Comparison of ENCODE assay signal across 14 mouse cellular contexts in genomic region chr16:31034051-31034450, GRCm38 (mm10). TPM values are rescaled to one million over a fixed set of nuclear protein-coding genes. Genes with fewer than 3 reads are reported as not detected.
DNase-seq lines count a peak whose midpoint lies in the region; ATAC-seq and TF ChIP-seq lines count a peak whose summit lies in the region.
"Had no signal": no experiment of that assay in that cellular context is flagged by ENCODE, and none has a peak within 500 bp of the region (broad histone marks: within the 10 kb centered on the region; RNA-seq: fewer than 3 reads in every experiment).

No protein-coding gene starts in this region.

- WGBS in heart, adult 2 months, result 89% methylated on average over 3 of the region's 3 CpGs
- 91% methylated on average over 3 of the region's 3 CpGs for WGBS in liver, adult 2 months
- WGBS in liver, embryonic 12.5 days (ENCODE audit: insufficient replicate concordance), result 76% methylated on average over 3 of the region's 3 CpGs
- WGBS in hindbrain, embryonic 15.5 days, result 9% methylated on average over 3 of the region's 3 CpGs
- 18% methylated on average over 3 of the region's 3 CpGs for WGBS in neural tube, embryonic 13.5 days

- no peak overlapping the region for H3K27ac ChIP-seq in heart, adult 2 months
- peak overlapping the region; percentile 60 for H3K27ac ChIP-seq in liver, adult 2 months (replicated peaks; ENCODE audit: insufficient read depth, low read depth, low read length)
- H3K27ac ChIP-seq in liver, embryonic 12.5 days, result no peak overlapping the region
- H3K27ac ChIP-seq in hindbrain, embryonic 15.5 days (replicated peaks), result 0 out of 2 replicates have a peak overlapping the region, but pooled peaks have one; percentile 20
- peak overlapping the region; percentile 64 for H3K27ac ChIP-seq in neural tube, embryonic 13.5 days (replicated peaks)
- H3K27ac ChIP-seq: embryonic facial prominence, embryonic 13.5 days had no signal

- H3K36me3 ChIP-seq in heart, adult 2 months (ENCODE audit: control insufficient read depth, insufficient read depth, low read length), result 0 out of 2 replicates have a peak, but pooled peaks cover 2% of the 10 kb centered on the region
- H3K36me3 ChIP-seq in liver, adult 2 months (ENCODE audit: control insufficient read depth, insufficient read depth, low read length), result no peaks in the 10 kb centered on the region
- H3K36me3 ChIP-seq in liver, embryonic 12.5 days, result no peaks in the 10 kb centered on the region
- no peaks in the 10 kb centered on the region for H3K36me3 ChIP-seq in hindbrain, embryonic 15.5 days
- no peaks in the 10 kb centered on the region for H3K36me3 ChIP-seq in neural tube, embryonic 13.5 days
- H3K36me3 ChIP-seq: embryonic facial prominence, embryonic 13.5 days had no signal

- TF ChIP-seq CTCF in heart, adult 2 months (IDR thresholded peaks at IDR 0.05), result no peak
- TF ChIP-seq CTCF in liver, adult 2 months (IDR thresholded peaks at IDR 0.05; ENCODE audit: low read depth, low read length), result no peak

- no peak for ATAC-seq in liver, embryonic 12.5 days
- ATAC-seq in hindbrain, embryonic 15.5 days (ENCODE audit: low FRiP score, low read depth), result peak; percentile 50; the same call in 1 of the 2 replicates
- ATAC-seq in neural tube, embryonic 13.5 days (ENCODE audit: low read depth), result peak; percentile 54; the same call in 1 of the 2 replicates
- ATAC-seq in cerebellum, adult (ENCODE audit: insufficient number of reproducible peaks, low FRiP score, low TSS enrichment), result no peak

- H3K9ac ChIP-seq in heart, adult 2 months (ENCODE audit: low read depth, low read length), result no peak overlapping the region
- H3K9ac ChIP-seq in liver, adult 2 months (ENCODE audit: low read depth, low read length), result no peak overlapping the region
- H3K9ac ChIP-seq in liver, embryonic 12.5 days, result no peak overlapping the region
- no peak overlapping the region for H3K9ac ChIP-seq in hindbrain, embryonic 15.5 days
- no peak overlapping the region for H3K9ac ChIP-seq in neural tube, embryonic 13.5 days
- H3K9ac ChIP-seq: embryonic facial prominence, embryonic 13.5 days had no signal

- peak; percentile 83 for DNase-seq in heart, adult 11 months
- DNase-seq in heart, adult 2 months, result no peak
- DNase-seq in liver, adult 2 months (ENCODE audit: extremely low read depth, low read depth, low spot score), result no peak
- no peak for DNase-seq in thymus, adult 18-20 months
- DNase-seq: cerebellum, adult 9-10 months; kidney, postnatal 4 days; liver had no signal

- TF ChIP-seq EP300 in heart, adult 2 months (IDR thresholded peaks at IDR 0.05; ENCODE audit: insufficient read depth, low read depth, low read length), result no peak

- no peaks in the 10 kb centered on the region for H3K9me3 ChIP-seq in liver, embryonic 12.5 days (replicated peaks)
- no peaks in the 10 kb centered on the region for H3K9me3 ChIP-seq in hindbrain, embryonic 15.5 days
- no peaks in the 10 kb centered on the region for H3K9me3 ChIP-seq in neural tube, embryonic 13.5 days
- H3K9me3 ChIP-seq: embryonic facial prominence, embryonic 13.5 days; G1E had no signal

- no peak overlapping the region for H3K4me2 ChIP-seq in liver, embryonic 12.5 days
- no peak overlapping the region for H3K4me2 ChIP-seq in hindbrain, embryonic 15.5 days
- H3K4me2 ChIP-seq in neural tube, embryonic 13.5 days, result no peak overlapping the region
- H3K4me2 ChIP-seq: embryonic facial prominence, embryonic 13.5 days had no signal

- no peaks in the 10 kb centered on the region for H3K79me2 ChIP-seq in heart, adult 2 months (replicated peaks; ENCODE audit: control insufficient read depth, insufficient read depth, low read length)
- no peaks in the 10 kb centered on the region for H3K79me2 ChIP-seq in liver, adult 2 months (ENCODE audit: control insufficient read depth, insufficient read depth, low read length)

- H3K4me1 ChIP-seq in heart, adult 2 months (ENCODE audit: control insufficient read depth, insufficient read depth, low read length), result peaks cover 18% of the 10 kb centered on the region
- H3K4me1 ChIP-seq in liver, adult 2 months (ENCODE audit: control insufficient read depth, insufficient read depth, low read length), result peaks cover 6% of the 10 kb centered on the region; the same call in 1 of the 2 replicates
- peaks cover 43% of the 10 kb centered on the region for H3K4me1 ChIP-seq in liver, embryonic 12.5 days
- 0 out of 2 replicates have a peak, but pooled peaks cover 6% of the 10 kb centered on the region for H3K4me1 ChIP-seq in hindbrain, embryonic 15.5 days (replicated peaks)
- peaks cover 17% of the 10 kb centered on the region for H3K4me1 ChIP-seq in neural tube, embryonic 13.5 days (replicated peaks)

- TF ChIP-seq POLR2A in heart, adult 2 months (IDR thresholded peaks at IDR 0.05; ENCODE audit: insufficient read depth, low read depth, low read length), result no peak
- TF ChIP-seq POLR2A in liver, adult 2 months (IDR thresholded peaks at IDR 0.05; ENCODE audit: extremely low read depth, insufficient read depth, low read length), result no peak

- H3K27me3 ChIP-seq in heart, adult 2 months (ENCODE audit: control insufficient read depth, insufficient read depth, low read length), result no peaks in the 10 kb centered on the region
- no peaks in the 10 kb centered on the region for H3K27me3 ChIP-seq in liver, adult 2 months (ENCODE audit: control insufficient read depth, insufficient read depth, low read length)
- H3K27me3 ChIP-seq in liver, embryonic 12.5 days (replicated peaks), result no peaks in the 10 kb centered on the region
- no peaks in the 10 kb centered on the region for H3K27me3 ChIP-seq in hindbrain, embryonic 15.5 days
- no peaks in the 10 kb centered on the region for H3K27me3 ChIP-seq in neural tube, embryonic 13.5 days
- H3K27me3 ChIP-seq: embryonic facial prominence, embryonic 13.5 days; megakaryocyte, embryonic 14.5 days had no signal

- no peak overlapping the region for H3K4me3 ChIP-seq in heart, adult 2 months
- H3K4me3 ChIP-seq in liver, adult 2 months (ENCODE audit: insufficient read depth, low read depth, low read length), result no peak overlapping the region
- no peak overlapping the region for H3K4me3 ChIP-seq in liver, embryonic 12.5 days
- H3K4me3 ChIP-seq in hindbrain, embryonic 15.5 days, result no peak overlapping the region
- no peak overlapping the region for H3K4me3 ChIP-seq in neural tube, embryonic 13.5 days
- H3K4me3 ChIP-seq: embryonic facial prominence, embryonic 13.5 days; megakaryocyte, embryonic 14.5 days had no signal

- intact Hi-C loops in heart, adult 2 months (cut with DNase I), result no loop called here

RNA-seq across cellular contexts. Expression of gene Xxylt1, which starts 47.2 kb away (rescaled TPM):
- 10 to 100 TPM; 10.5 to 11.5 TPM for total RNA-seq in heart, adult 2 months (2021)
- polyA plus RNA-seq in heart, adult 2 months (2012; rRNA removed), result 13.5 and 21.5 TPM in 2 replicates
- 1.1 and 1.7 TPM in 2 replicates for total RNA-seq in liver, adult 2 months (2014; rRNA removed)
- polyA plus RNA-seq in liver, adult 2 months (2012; rRNA removed), result 2.1 TPM in 2 replicates
- 7.5 and 8.3 TPM in 2 replicates for polyA plus RNA-seq in liver, embryonic 12.5 days (2016; fragmentation: Nextera tagmentation; extraction: Ambion mirVana)
- polyA plus RNA-seq in hindbrain, embryonic 15.5 days (2015; fragmentation: Nextera tagmentation; extraction: Ambion mirVana), result 15.4 and 17.3 TPM in 2 replicates
- 11.2 and 11.6 TPM in 2 replicates for polyA plus RNA-seq in neural tube, embryonic 13.5 days (2015; fragmentation: Nextera tagmentation; extraction: Ambion mirVana)

Comparison
In these comparisons a context has a peak if more than half of its experiments do, and no peak if none do; other contexts are left out.
1. H3K27ac ChIP-seq: peak in liver, adult 2 months (single experiment), hindbrain, embryonic 15.5 days (single experiment) and neural tube, embryonic 13.5 days (single experiment); none in heart, adult 2 months (single experiment) and liver, embryonic 12.5 days (single experiment).
2. ATAC-seq: peak in hindbrain, embryonic 15.5 days (single experiment) and neural tube, embryonic 13.5 days (single experiment); none in liver, embryonic 12.5 days (single experiment) and cerebellum, adult (single experiment).